8 mouse cellular contexts compared by ENCODE assay signal in genomic region chr11:115535401-115536037, GRCm38 (mm10). TPM values are rescaled to one million over a fixed set of nuclear protein-coding genes. Genes with fewer than 3 reads are reported as not detected.
DNase-seq lines count a peak whose midpoint lies in the region; ATAC-seq lines count a peak whose summit lies in the region.

No protein-coding gene starts in this region.

- H3K9ac ChIP-seq in hindbrain, embryonic 14.5 days = peak overlapping the region; percentile 85

- peaks cover 12% of the 10 kb centered on the region; the same call in 1 of the 2 replicates for H3K4me1 ChIP-seq in hindbrain, embryonic 14.5 days (replicated peaks; ENCODE audit: control insufficient read depth, insufficient read depth, low read length)

- H3K27ac ChIP-seq in hindbrain, embryonic 14.5 days = peak overlapping the region; percentile 99

- under 1% methylated on average over 77 of the region's 84 CpGs for WGBS in hindbrain, embryonic 14.5 days

- peak overlapping the region; percentile 95 for H3K4me3 ChIP-seq in hindbrain, embryonic 14.5 days (replicated peaks; ENCODE audit: low read length)

- peak; percentile 76 for DNase-seq in R1 (ENCODE audit: low read depth, low spot score)
- peak; percentile 73 for DNase-seq in cerebellum, adult 9-11 months
- DNase-seq in frontal cortex, postnatal 25 days (ENCODE audit: low spot score in 2 of 2) = peak; percentile 20 to 25
- DNase-seq in hindbrain, embryonic 14.5 days (ENCODE audit: low spot score) = peak; percentile 74
- peak; percentile 37 to 56 for DNase-seq in left cerebral cortex, adult 8-10 months (ENCODE audit: low spot score in 2 of 2)
- peak; percentile 63 for DNase-seq in right cerebral cortex, adult 18-20 months
- peak; percentile 56 for DNase-seq in urinary bladder, postnatal 25 days (ENCODE audit: low spot score)

- H3K9me3 ChIP-seq in hindbrain, embryonic 14.5 days (ENCODE audit: control insufficient read depth, low read length) = no peaks in the 10 kb centered on the region

- peak; percentile 84 for ATAC-seq in hindbrain, embryonic 14.5 days (ENCODE audit: low FRiP score)
- peak; percentile 34 for ATAC-seq in megakaryocyte, adult 5-6 weeks (ENCODE audit: poor library complexity, severe bottlenecking)

- H3K27me3 ChIP-seq in hindbrain, embryonic 14.5 days (ENCODE audit: control insufficient read depth, insufficient read depth, low read length) = no peaks in the 10 kb centered on the region

- H3K4me2 ChIP-seq in hindbrain, embryonic 14.5 days (replicated peaks) = peak overlapping the region; percentile 68

- peaks cover 33% of the 10 kb centered on the region for H3K36me3 ChIP-seq in hindbrain, embryonic 14.5 days (replicated peaks; ENCODE audit: control insufficient read depth, insufficient read depth)

RNA-seq across cellular contexts. Expression of gene Sumo2, which starts 0.6 kb away (rescaled TPM):
- polyA plus RNA-seq in hindbrain, embryonic 14.5 days (2014; fragmentation: Nextera tagmentation; extraction: Ambion mirVana) = 968 and 989 TPM in 2 replicates
- 100 to 1,000 TPM; 262 to 316 (median 290) TPM for total RNA-seq in left cerebral cortex, adult 8-10 months (2022)
- 507 and 587 TPM in 2 replicates for total RNA-seq in megakaryocyte, adult 5-6 weeks (2015)
- 367 and 413 TPM in 2 replicates for total RNA-seq in megakaryocyte, adult 5-6 weeks (2017)

RNA-seq across cellular contexts. Expression of gene Jpt1, which starts 21.3 kb away (rescaled TPM):
- 1,350 and 1,384 TPM in 2 replicates for polyA plus RNA-seq in hindbrain, embryonic 14.5 days (2014; fragmentation: Nextera tagmentation; extraction: Ambion mirVana)
- 100 to 1,000 TPM; 125 to 152 (median 137) TPM for total RNA-seq in left cerebral cortex, adult 8-10 months (2022)
- total RNA-seq in megakaryocyte, adult 5-6 weeks (2015) = 211 and 220 TPM in 2 replicates
- total RNA-seq in megakaryocyte, adult 5-6 weeks (2017) = 181 and 183 TPM in 2 replicates

RNA-seq across cellular contexts. Expression of gene Nup85, which starts 28.7 kb away (rescaled TPM):
- 95.2 and 99.8 TPM in 2 replicates for polyA plus RNA-seq in hindbrain, embryonic 14.5 days (2014; fragmentation: Nextera tagmentation; extraction: Ambion mirVana)
- 10 to 100 TPM; 43.9 to 49.4 (median 46.0) TPM for total RNA-seq in left cerebral cortex, adult 8-10 months (2022)
- 52.2 and 59.7 TPM in 2 replicates for total RNA-seq in megakaryocyte, adult 5-6 weeks (2015)
- 59.5 and 59.9 TPM in 2 replicates for total RNA-seq in megakaryocyte, adult 5-6 weeks (2017)

RNA-seq across cellular contexts. Expression of gene Nt5c, which starts 43.9 kb away (rescaled TPM):
- polyA plus RNA-seq in hindbrain, embryonic 14.5 days (2014; fragmentation: Nextera tagmentation; extraction: Ambion mirVana) = 85.3 and 98.0 TPM in 2 replicates
- total RNA-seq in left cerebral cortex, adult 8-10 months (2022) = 10 to 100 TPM; 58.4 to 66.1 (median 61.0) TPM
- 80.9 and 84.8 TPM in 2 replicates for total RNA-seq in megakaryocyte, adult 5-6 weeks (2015)
- 104 and 113 TPM in 2 replicates for total RNA-seq in megakaryocyte, adult 5-6 weeks (2017)

Comparison
In these comparisons a context has a peak if more than half of its experiments do, and no peak if none do; other contexts are left out.
1. Peak in every context shown above with its lines: DNase-seq, ATAC-seq, H3K4me3 ChIP-seq and H3K27ac ChIP-seq.
2. DNase-seq: peak in every context shown above with its lines; median percentile 76 in R1; 74 in hindbrain, embryonic 14.5 days; 73 in cerebellum, adult 9-11 months; 63 in right cerebral cortex, adult 18-20 months; 56 in urinary bladder, postnatal 25 days; 46 in left cerebral cortex, adult 8-10 months; 22 in frontal cortex, postnatal 25 days.